Mouse (Mus musculus) intestine, embryonic 15.5 days (tissue): ENCODE results near the gene Hjurp. TPM values are rescaled to one million over a fixed set of nuclear protein-coding genes. Genes with fewer than 3 reads are reported as not detected.

ENCODE experiments used
- ATAC-seq: fragments of 200-750 bp; cut with Nextera tagmentation; 2 replicates; pipeline ENCODE4 v1.8.0; 2017; ENCODE audit warnings: moderate TSS enrichment, moderate library complexity
- H3K27ac ChIP-seq: fragments of 300-500 bp; sonication (generic); 2 replicates; pipeline ENCODE4 v1.5.1; 2015; ENCODE audit warnings: mild to moderate bottlenecking, inconsistent platforms
- H3K27me3 ChIP-seq: fragments of 300-500 bp; sonication (generic); replicated peaks from 2 replicates; pipeline ENCODE4 v1.6.1; 2015; ENCODE audit warnings: inconsistent platforms
- H3K36me3 ChIP-seq: fragments of 300-500 bp; sonication (generic); 2 replicates; pipeline ENCODE4 v1.6.1; 2015; ENCODE audit warnings: inconsistent platforms
- H3K4me1 ChIP-seq: fragments of 300-500 bp; sonication (generic); replicated peaks from 2 replicates; pipeline ENCODE4 v1.6.1; 2015; ENCODE audit warnings: inconsistent platforms
- H3K4me2 ChIP-seq: fragments of 300-500 bp; sonication (generic); replicated peaks from 2 replicates; pipeline ENCODE4 v1.6.1; 2015; ENCODE audit warnings: mild to moderate bottlenecking, inconsistent platforms
- H3K4me3 ChIP-seq: fragments of 300-500 bp; sonication (generic); replicated peaks from 2 replicates; pipeline ENCODE4 v1.5.1; 2015; ENCODE audit warnings: inconsistent platforms
- H3K9ac ChIP-seq: fragments of 300-500 bp; sonication (generic); 2 replicates; pipeline ENCODE4 v1.6.1; 2015; ENCODE audit warnings: inconsistent platforms
- H3K9me3 ChIP-seq: fragments of 300-500 bp; sonication (generic); 2 replicates; pipeline ENCODE4 v1.6.1; 2016; ENCODE audit warnings: inconsistent platforms
- WGBS: fragments of 180-500 bp; shearing (Covaris S2); methylation state at CpG from one replicate; pipeline ENCODE4 v1.1.7; 2015; 5-methylcytosine and 5-hydroxymethylcytosine counted together
- polyA plus RNA-seq: library from polyadenylated mRNA; unstranded; fragments of >200 nt; fragmentation: Nextera tagmentation; extraction: Ambion mirVana; gene quantifications from 2 replicates; pipeline ENCODE4 v1.2.1, GENCODE M21; 2015

Hjurp gene
- polyA plus RNA-seq, 1 experiment from 2014 or later, result 158 TPM

- H3K4me2 ChIP-seq, result no peak overlapping the region
- no peak overlapping the region for H3K4me3 ChIP-seq
- peak; percentile 7 for ATAC-seq
- no peaks in the 10 kb centered on the region for H3K9me3 ChIP-seq
- H3K27ac ChIP-seq, result no peak overlapping the region
- H3K27me3 ChIP-seq, result no peaks in the 10 kb centered on the region
- H3K9ac ChIP-seq, result no peak overlapping the region
- H3K36me3 ChIP-seq, result peaks cover 71% of the 10 kb centered on the region
- peaks cover 15% of the 10 kb centered on the region; the same call in 1 of the 2 replicates for H3K4me1 ChIP-seq
- 73% methylated on average over 4 of the region's 4 CpGs for WGBS
These were observed 15.2 kb downstream of the Hjurp start for GRCm38 (mm10) chr1:88262255-88262654.

- H3K27ac ChIP-seq, result no peak overlapping the region
- H3K4me2 ChIP-seq, result no peak overlapping the region
- H3K9me3 ChIP-seq, result no peaks in the 10 kb centered on the region
- H3K36me3 ChIP-seq, result peaks cover 66% of the 10 kb centered on the region
- no peak overlapping the region for H3K9ac ChIP-seq
- H3K27me3 ChIP-seq, result no peaks in the 10 kb centered on the region
- H3K4me3 ChIP-seq, result no peak overlapping the region
- ATAC-seq, result peak; percentile 8; the same call in 1 of the 2 replicates
- 82% methylated on average over 7 of the region's 7 CpGs for whole genome bisulfite sequencing
- H3K4me1 ChIP-seq, result peaks cover 15% of the 10 kb centered on the region; the same call in 1 of the 2 replicates
These were observed 15.7 kb downstream of the Hjurp start for GRCm38 (mm10) chr1:88261706-88262105.

- Histone ChIP-seq H3K9ac (no peak overlapping the region), H3K9me3 (0 out of 2 replicates have a peak, but pooled peaks cover 7% of the 10 kb centered on the region), H3K4me2 (no peak overlapping the region), H3K27me3 (no peaks in the 10 kb centered on the region), H3K4me3 (no peak overlapping the region), H3K27ac (no peak overlapping the region), H3K36me3 (peaks cover 57% of the 10 kb centered on the region), H3K4me1 (peaks cover 15% of the 10 kb centered on the region; the same call in 1 of the 2 replicates)
- WGBS, result 84% methylated on average over 10 of the region's 10 CpGs
- ATAC-seq, result peak; percentile 0; the same call in 1 of the 2 replicates
These were observed 16.6 kb downstream of the Hjurp start for GRCm38 (mm10) chr1:88260604-88261377.

- Histone ChIP-seq H3K36me3 (peaks cover 50% of the 10 kb centered on the region), H3K9me3 (0 out of 2 replicates have a peak, but pooled peaks cover 7% of the 10 kb centered on the region), H3K27me3 (no peaks in the 10 kb centered on the region), H3K4me2 (no peak overlapping the region), H3K4me1 (peaks cover 15% of the 10 kb centered on the region; the same call in 1 of the 2 replicates), H3K4me3 (no peak overlapping the region), H3K27ac (no peak overlapping the region), H3K9ac (no peak overlapping the region)
- peak; percentile 48 for ATAC-seq
- WGBS, result 79% methylated on average over 6 of the region's 6 CpGs
These were observed 17.3 kb downstream of the Hjurp start for GRCm38 (mm10) chr1:88260114-88260513.

- Histone ChIP-seq H3K9me3 (0 out of 2 replicates have a peak, but pooled peaks cover 9% of the 10 kb centered on the region), H3K4me2 (no peak overlapping the region), H3K4me3 (no peak overlapping the region), H3K27me3 (no peaks in the 10 kb centered on the region), H3K36me3 (peaks cover 45% of the 10 kb centered on the region), H3K27ac (no peak overlapping the region), H3K4me1 (peaks cover 15% of the 10 kb centered on the region; the same call in 1 of the 2 replicates), H3K9ac (no peak overlapping the region)
- WGBS, result 76% methylated on average over 4 of the region's 4 CpGs
- peak; percentile 5; the same call in 1 of the 2 replicates for ATAC-seq
These were observed 17.8 kb downstream of the Hjurp start for GRCm38 (mm10) chr1:88259643-88260024.

- H3K4me2 ChIP-seq, result no peak overlapping the region
- H3K9me3 ChIP-seq, result 0 out of 2 replicates have a peak, but pooled peaks cover 9% of the 10 kb centered on the region
- WGBS, result 71% methylated on average over 8 of the region's 8 CpGs
- peak; percentile 4; the same call in 1 of the 2 replicates for ATAC-seq
- H3K27me3 ChIP-seq, result no peaks in the 10 kb centered on the region
- peaks cover 15% of the 10 kb centered on the region; the same call in 1 of the 2 replicates for H3K4me1 ChIP-seq
- no peak overlapping the region for H3K9ac ChIP-seq
- no peak overlapping the region for H3K4me3 ChIP-seq
- no peak overlapping the region for H3K27ac ChIP-seq
- peaks cover 40% of the 10 kb centered on the region for H3K36me3 ChIP-seq
These were observed 18.4 kb downstream of the Hjurp start for GRCm38 (mm10) chr1:88258881-88259642.

- peaks cover 15% of the 10 kb centered on the region; the same call in 1 of the 2 replicates for H3K4me1 ChIP-seq
- no peak overlapping the region for H3K9ac ChIP-seq
- no peak overlapping the region for H3K4me3 ChIP-seq
- H3K4me2 ChIP-seq, result no peak overlapping the region
- ATAC-seq, result no peak
- H3K27me3 ChIP-seq, result no peaks in the 10 kb centered on the region
- H3K9me3 ChIP-seq, result 0 out of 2 replicates have a peak, but pooled peaks cover 9% of the 10 kb centered on the region
- 70% methylated on average over 6 of the region's 6 CpGs for WGBS
- H3K27ac ChIP-seq, result no peak overlapping the region
- peaks cover 33% of the 10 kb centered on the region for H3K36me3 ChIP-seq
These were observed 19.1 kb downstream of the Hjurp start for GRCm38 (mm10) chr1:88258361-88258760.

GRCm38 (mm10) chr1:88257681-88258080 lies 19.8 kb downstream of the Hjurp start:
- no peak overlapping the region for H3K27ac ChIP-seq
- 0 out of 2 replicates have a peak, but pooled peaks cover 9% of the 10 kb centered on the region for H3K9me3 ChIP-seq
- WGBS, result 80% methylated on average over 6 of the region's 6 CpGs
- ATAC-seq, result no peak
- peaks cover 26% of the 10 kb centered on the region for H3K36me3 ChIP-seq
- peaks cover 15% of the 10 kb centered on the region; the same call in 1 of the 2 replicates for H3K4me1 ChIP-seq
- no peak overlapping the region for H3K9ac ChIP-seq
- H3K4me2 ChIP-seq, result no peak overlapping the region
- no peaks in the 10 kb centered on the region for H3K27me3 ChIP-seq
- no peak overlapping the region for H3K4me3 ChIP-seq

- no peaks in the 10 kb centered on the region for H3K27me3 ChIP-seq
- H3K36me3 ChIP-seq, result peaks cover 21% of the 10 kb centered on the region
- WGBS, result 77% methylated on average over 10 of the region's 10 CpGs
- no peak overlapping the region for H3K4me2 ChIP-seq
- no peak for ATAC-seq
- no peak overlapping the region for H3K27ac ChIP-seq
- H3K4me1 ChIP-seq, result peaks cover 12% of the 10 kb centered on the region; the same call in 1 of the 2 replicates
- H3K9me3 ChIP-seq, result 0 out of 2 replicates have a peak, but pooled peaks cover 9% of the 10 kb centered on the region
- no peak overlapping the region for H3K9ac ChIP-seq
- no peak overlapping the region for H3K4me3 ChIP-seq
These were observed 20.4 kb downstream of the Hjurp start for GRCm38 (mm10) chr1:88256886-88257663.

GRCm38 (mm10) chr1:88255989-88256754 lies 21.3 kb downstream of the Hjurp start:
- no peak overlapping the region for H3K4me2 ChIP-seq
- H3K36me3 ChIP-seq, result peaks cover 14% of the 10 kb centered on the region
- H3K9ac ChIP-seq, result no peak overlapping the region
- WGBS, result 79% methylated on average over 13 of the region's 13 CpGs
- H3K27ac ChIP-seq, result no peak overlapping the region
- H3K27me3 ChIP-seq, result no peaks in the 10 kb centered on the region
- no peak overlapping the region for H3K4me3 ChIP-seq
- H3K9me3 ChIP-seq, result 0 out of 2 replicates have a peak, but pooled peaks cover 9% of the 10 kb centered on the region
- no peak for ATAC-seq
- peaks cover 12% of the 10 kb centered on the region; the same call in 1 of the 2 replicates for H3K4me1 ChIP-seq

- no peak for ATAC-seq
- H3K27me3 ChIP-seq, result no peaks in the 10 kb centered on the region
- WGBS, result 51% methylated on average over 2 of the region's 2 CpGs
These were observed 22.0 kb downstream of the Hjurp start for GRCm38 (mm10) chr1:88255466-88255857.

More at GRCm38 (mm10) chr1:88255466-88255857, 22.0 kb downstream of the Hjurp start:
- 0 out of 2 replicates have a peak, but pooled peaks cover 9% of the 10 kb centered on the region for H3K9me3 ChIP-seq
- no peak overlapping the region for H3K9ac ChIP-seq
- peaks cover 12% of the 10 kb centered on the region; the same call in 1 of the 2 replicates for H3K4me1 ChIP-seq
- H3K36me3 ChIP-seq, result peaks cover 6% of the 10 kb centered on the region
- H3K4me2 ChIP-seq, result no peak overlapping the region
- no peak overlapping the region for H3K27ac ChIP-seq
- H3K4me3 ChIP-seq, result no peak overlapping the region
